Mouse (Mus musculus) gastrocnemius, adult 2 months (tissue): ENCODE results near the gene Traf6. TPM values are rescaled to one million over a fixed set of nuclear protein-coding genes. Genes with fewer than 3 reads are reported as not detected.

ENCODE experiments used
- DNase-seq: peaks from one replicate; pipeline ENCODE4 v3.0.0; 2022
- H3K27ac ChIP-seq: fragments of 200-600 bp; 2 replicates; pipeline ENCODE4 v1.8.1; 2022; ENCODE audit warnings: mild to moderate bottlenecking
- H3K4me3 ChIP-seq: fragments of 200-600 bp; 2 replicates; pipeline ENCODE4 v1.8.1; 2022; ENCODE audit warnings: mild to moderate bottlenecking, moderate library complexity
- CTCF ChIP-seq: fragments of 200-600 bp; IDR thresholded peaks from 2 replicates; pipeline ENCODE4 v1.8.1; 2022; ENCODE audit warnings: antibody characterized with exemption, mild to moderate bottlenecking, moderate library complexity
- intact Hi-C: fragments of 180-260 bp; cut with DNase I; formaldehyde crosslinking; loops from one replicate; pipeline ENCODE4 v1.15.1; 2025
- long read RNA-seq, 2 experiments: library from polyadenylated mRNA; stranded (forward); transcript quantifications; one replicate each; pipeline ENCODE4 v2.0.0; 2021
- total RNA-seq, 2 experiments: library from RNA; stranded (reverse); gene quantifications; 2 replicates each; pipeline ENCODE4 v1.2.3; 2021

The Traf6 gene
- 10 to 100 TPM in 1 of 2 experiments, 1 to 10 TPM in 1; 9.1 to 11.0 TPM for total RNA-seq
- long read RNA-seq, experiment 1, full-length matches to known transcripts, result 8 of 13 reads
- long read RNA-seq, experiment 1, partial matches to known transcripts, result 0 of 13 reads
- long read RNA-seq, experiment 1, other reads (novel, unspliced or antisense), result 5 of 13 reads
- long read RNA-seq, experiment 2, full-length matches to known transcripts, result 6 of 11 reads
- long read RNA-seq, experiment 2, partial matches to known transcripts, result 0 of 11 reads
- long read RNA-seq, experiment 2, other reads (novel, unspliced or antisense), result 5 of 11 reads

DNA sequence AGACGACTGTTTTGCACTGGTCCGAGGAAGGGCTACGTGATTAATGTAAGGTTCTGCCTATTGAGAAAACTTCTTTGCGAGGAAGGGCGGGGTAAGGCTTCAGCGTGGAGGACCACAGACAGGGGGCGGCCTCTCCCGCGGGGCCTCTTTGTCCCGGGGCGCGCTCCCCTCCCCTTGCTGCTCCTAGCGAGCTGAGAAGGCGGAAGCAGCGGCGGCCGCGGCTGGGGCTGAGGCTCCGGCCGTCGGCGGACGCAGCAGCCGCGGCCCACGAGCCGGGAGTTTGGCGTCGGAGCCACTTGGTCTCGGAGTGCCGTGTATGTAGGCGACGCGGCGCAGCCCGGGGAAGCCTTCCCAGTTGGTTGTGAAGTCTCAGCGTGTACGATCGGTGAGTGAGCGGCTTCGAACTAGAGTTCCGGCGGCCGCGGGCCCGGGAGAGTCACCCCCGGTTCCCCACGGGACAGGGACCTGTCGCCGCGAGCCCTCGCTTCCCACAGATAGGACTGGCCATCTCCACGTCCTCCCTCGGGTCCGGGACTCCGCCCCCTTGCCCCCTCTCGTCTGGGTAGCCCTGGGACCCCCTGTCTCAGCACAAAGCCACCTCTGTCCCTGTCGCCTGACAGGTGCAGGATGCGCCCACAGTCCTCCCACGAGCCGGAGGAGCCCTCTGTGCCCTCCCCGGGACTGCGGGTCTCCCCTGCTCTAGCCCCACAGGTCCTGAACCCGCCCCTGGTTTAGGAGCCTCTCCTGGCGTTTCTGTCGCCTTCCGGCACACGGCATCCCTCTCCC is at the start of gene Traf6:
Traf6 (plus strand) TSS at position 194 of the 786 bp plus-strand sequence.
- intact Hi-C loops, result no loop called here
- H3K27ac ChIP-seq, result peak within 1 kb of the TSS; percentile 82
- DNase-seq, result peak; percentile 93
- H3K4me3 ChIP-seq, result peak within 1 kb of the TSS; percentile 99
- TF ChIP-seq CTCF, result peak; percentile 91

DNA sequence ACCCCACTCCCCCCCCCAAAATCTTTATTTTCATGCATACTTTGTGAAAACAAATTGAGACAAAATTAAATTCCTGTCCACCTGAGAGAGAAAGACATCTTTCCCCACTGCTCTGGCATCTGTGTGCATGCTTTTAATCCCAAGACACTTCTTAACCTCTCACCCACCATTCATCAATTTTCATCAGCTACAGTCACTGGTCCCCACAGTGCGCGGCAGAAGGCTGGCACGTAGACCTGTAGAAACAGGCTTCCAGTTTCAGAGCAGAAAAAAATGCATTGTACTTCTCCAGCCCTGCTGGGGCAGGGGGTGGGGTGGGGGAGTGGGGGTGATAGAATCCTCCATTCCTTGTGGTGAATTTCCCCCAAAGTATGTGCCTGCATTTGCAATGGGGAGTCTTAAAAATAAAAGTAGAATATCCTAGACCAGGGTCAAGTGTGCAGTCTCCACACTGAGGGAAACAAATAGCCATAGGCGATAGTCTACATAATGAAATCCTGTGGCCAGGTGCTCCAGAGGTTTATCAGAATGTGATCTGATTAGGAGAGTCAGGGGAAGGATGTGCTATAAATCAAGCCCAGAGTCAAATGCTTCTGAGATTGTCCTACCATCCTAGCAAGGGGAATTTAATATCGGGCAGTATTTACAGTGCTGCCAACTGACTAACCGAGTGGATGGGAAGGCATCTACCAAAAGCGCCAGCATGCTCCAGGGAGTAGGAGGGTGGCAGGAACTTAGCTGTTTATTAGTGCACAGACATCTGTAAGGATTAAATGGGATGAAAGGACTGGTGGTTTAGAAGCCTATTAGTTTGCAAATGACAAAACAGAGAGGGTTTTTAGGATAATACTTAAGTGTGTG is 39.0 kb upstream of the Traf6 start:
- Histone ChIP-seq H3K27ac (no peak overlapping the region), H3K4me3 (no peak overlapping the region)
- no peak for TF ChIP-seq CTCF
- intact Hi-C loops, result no loop called here
- no peak for DNase-seq

DNA sequence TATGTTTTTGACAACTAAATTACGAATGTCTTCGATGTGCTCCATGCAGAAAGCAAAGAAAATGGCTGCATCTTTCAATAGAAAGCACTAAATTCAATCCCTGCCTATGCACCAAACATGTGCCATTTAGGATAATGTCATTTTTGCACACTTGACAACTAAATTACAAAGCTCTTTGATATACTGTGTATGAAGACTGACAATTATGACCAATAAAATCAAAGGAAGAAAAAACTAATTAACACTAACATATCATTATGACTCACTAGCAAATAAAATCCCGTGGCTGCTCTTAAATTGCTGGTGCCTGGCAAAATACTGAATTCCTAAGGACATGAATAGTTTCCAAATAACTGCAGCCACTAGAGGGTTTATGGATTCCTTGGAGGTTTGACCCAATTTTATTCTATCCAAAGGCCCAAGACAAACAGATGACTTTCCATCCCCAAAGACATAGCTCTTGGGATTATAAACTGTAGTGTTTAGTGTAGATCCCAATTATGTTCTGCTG is 38.3 kb upstream of the Traf6 start:
- H3K27ac ChIP-seq, result no peak overlapping the region

DNA sequence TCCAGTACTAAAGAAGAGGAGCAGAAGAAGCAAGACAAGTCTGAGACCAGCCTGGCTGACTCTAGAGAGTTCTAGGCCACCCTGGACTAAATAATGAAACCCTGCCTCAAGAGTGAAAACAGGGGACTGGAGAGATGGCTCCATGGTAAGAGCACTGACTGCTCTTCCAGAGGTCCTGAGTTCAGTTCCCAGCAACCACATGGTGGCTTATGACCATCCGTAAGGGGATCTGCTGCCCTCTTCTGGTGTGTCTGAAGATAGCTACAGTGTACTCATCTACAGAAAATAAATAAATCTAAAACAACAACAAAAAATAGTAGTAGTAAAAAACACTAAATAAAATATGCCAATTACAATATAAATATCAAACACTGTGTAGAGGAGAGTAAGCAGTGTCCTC is 32.4 kb upstream of the Traf6 start:
- intact Hi-C loops, result no loop called here
- TF ChIP-seq CTCF, result no peak
- Histone ChIP-seq H3K4me3 (no peak overlapping the region), H3K27ac (no peak overlapping the region)
- DNase-seq, result no peak

More for the DNA sequence above, 38.3 kb upstream of the Traf6 start:
- no peak overlapping the region for H3K4me3 ChIP-seq
- TF ChIP-seq CTCF, result no peak
- DNase-seq, result no peak
- intact Hi-C loops, result no loop called here

DNA sequence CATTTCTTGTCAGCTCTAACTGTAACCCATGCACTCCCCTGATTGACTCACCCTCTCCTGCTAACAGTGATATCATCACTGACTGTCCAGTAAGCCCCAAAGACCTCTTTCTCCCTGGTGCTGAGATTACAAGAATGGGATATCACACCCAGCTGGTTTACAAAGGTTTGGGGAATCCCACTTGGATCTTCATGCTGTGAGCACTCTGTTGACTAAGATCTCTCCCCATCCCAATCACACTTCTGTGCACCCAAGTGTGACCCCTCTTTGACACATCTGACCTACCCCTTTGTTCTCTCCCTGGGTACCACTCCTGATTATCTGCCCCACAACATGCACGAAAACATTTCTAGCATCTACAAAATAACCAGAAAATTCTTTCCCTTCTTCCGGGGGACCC is 29.9 kb upstream of the Traf6 start:
- TF ChIP-seq CTCF, result no peak
- intact Hi-C loops, result no loop called here
- no peak overlapping the region for H3K4me3 ChIP-seq
- DNase-seq, result no peak
- no peak overlapping the region for H3K27ac ChIP-seq

DNA sequence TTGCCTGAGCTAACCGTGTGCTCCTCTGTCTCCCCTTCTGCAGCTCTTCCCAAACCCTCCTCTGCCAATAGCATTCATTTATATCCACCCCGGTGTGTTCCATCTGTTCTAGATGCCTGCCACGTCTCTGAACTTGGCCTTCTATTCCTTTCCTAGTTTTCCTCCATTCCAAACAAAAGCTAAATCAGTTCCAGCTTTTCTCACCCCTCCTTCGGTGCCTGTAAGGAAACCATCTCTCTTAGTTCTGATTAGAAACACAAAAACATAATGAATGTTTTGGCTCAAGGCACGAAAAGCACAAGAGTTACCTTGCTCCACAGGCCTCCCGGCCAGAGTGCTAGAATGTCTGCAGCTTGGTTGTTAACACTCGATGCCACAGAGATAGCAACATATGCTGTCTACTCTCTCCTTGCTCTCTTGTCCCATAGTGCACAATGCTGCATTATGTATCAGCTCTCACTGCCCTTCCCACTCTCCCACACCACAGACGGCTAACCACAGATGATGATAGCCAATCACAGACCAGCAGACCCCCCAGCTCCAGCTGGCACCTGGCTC is 29.0 kb upstream of the Traf6 start, which contains the start of the genes Rag1 and B230118H07Rik:
Rag1 (minus strand) TSS at position 388 of the 558 bp plus-strand sequence.
B230118H07Rik (minus strand) TSS at position 419 of the 558 bp plus-strand sequence.
- Histone ChIP-seq H3K27ac (no peak within 1 kb of the TSS), H3K4me3 (no peak within 1 kb of the TSS)
- intact Hi-C loops, result no loop called here
- DNase-seq, result no peak
- TF ChIP-seq CTCF, result no peak

DNA sequence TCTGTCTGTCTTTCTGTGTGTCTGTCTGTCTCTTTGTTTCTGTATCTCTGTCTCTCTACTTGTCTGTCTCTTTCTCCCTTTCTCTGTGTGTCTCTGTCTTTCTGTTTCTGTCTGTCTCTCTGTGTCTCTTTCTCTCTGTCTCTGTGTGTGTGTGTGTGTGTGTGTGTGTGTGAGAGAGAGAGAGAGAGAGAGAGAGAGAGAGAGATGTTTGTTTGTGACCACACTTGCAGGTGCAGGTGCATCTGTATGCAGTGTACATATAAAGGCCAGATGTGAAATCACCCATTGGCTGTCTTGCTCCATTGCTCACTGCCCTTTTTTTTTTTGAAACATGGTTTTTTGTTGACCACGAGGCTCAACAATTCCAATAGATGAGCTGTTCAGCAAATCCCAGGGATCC is 27.8 kb upstream of the Traf6 start:
- intact Hi-C loops, result no loop called here
- DNase-seq, result no peak
- no peak for TF ChIP-seq CTCF
- Histone ChIP-seq H3K4me3 (no peak overlapping the region), H3K27ac (no peak overlapping the region)

DNA sequence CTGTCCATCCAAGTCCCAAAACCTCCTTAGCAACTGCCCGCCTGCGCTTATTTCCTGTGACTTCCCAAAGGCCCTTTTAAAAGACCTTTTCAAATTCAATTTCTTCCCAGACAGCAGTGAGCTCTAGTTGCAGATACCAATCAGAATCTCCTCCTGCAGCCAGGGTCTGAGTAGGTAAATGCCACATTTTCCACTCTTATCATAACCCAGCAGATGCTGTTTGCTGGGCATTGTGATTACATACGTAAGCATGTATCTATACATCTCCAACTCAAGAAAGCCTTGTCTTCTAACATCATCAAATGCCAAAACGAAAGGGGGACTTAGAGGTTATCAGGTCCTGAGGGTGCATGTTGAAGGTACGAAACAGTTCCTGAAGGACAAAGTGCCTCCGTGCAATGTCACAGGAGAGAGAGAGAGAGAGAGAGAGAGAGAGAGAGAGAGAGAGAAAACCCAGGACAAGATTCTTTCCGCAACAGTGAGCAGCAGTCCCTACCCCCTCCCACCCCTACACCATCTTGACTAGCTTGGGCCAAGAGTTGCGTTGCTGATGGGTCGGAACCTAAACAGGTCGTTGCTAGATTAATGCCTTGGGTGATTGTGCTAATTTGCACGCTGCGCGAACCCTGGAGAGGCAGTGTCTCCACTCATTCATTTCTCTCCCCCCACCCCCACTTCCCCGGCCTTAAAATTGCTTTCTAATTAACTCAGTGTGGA is 25.9 kb upstream of the Traf6 start:
- DNase-seq, result no peak
- no peak overlapping the region for H3K27ac ChIP-seq
- TF ChIP-seq CTCF, result no peak
- intact Hi-C loops, result no loop called here
- peak overlapping the region; percentile 64 for H3K4me3 ChIP-seq

DNA sequence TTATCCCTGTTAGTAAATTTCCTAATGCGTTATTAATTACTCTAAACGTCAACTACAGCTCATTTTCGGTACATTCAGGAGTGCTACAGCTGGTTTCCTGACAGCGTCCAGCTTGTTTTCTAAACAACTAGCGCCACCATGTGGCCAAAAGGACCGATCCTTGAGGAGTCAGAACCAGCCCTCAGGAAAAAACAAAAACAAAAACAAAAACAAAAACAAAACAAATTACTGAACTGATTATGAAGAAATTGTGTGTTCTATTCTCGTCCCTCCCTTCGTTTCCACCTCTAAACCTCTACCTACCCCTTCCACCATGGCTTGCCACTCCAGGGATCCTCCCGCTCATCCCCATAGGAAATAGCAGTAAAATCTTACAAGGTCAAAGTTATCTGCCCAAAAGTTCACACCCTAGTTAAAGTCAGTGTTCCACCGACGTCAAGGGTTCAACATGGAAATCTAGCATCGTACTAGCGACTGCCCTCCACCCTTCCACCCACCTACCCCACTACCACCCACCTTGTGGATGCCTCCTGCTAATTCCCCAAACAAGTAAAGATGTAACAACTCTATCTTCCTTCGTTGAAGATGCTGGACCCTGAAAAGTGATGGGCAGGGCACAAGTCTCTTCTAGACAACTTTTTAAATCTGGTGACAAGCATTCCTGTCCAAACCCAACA is 25.2 kb upstream of the Traf6 start:
- peak; percentile 78 for DNase-seq
- Histone ChIP-seq H3K4me3 (peak overlapping the region; percentile 64), H3K27ac (no peak overlapping the region)
- TF ChIP-seq CTCF, result peak; percentile 79
- intact Hi-C loops, result loop anchor here (1.0 kb wide), 1 partner anchor 181 kb away; no protein-coding TSS in a partner anchor

DNA sequence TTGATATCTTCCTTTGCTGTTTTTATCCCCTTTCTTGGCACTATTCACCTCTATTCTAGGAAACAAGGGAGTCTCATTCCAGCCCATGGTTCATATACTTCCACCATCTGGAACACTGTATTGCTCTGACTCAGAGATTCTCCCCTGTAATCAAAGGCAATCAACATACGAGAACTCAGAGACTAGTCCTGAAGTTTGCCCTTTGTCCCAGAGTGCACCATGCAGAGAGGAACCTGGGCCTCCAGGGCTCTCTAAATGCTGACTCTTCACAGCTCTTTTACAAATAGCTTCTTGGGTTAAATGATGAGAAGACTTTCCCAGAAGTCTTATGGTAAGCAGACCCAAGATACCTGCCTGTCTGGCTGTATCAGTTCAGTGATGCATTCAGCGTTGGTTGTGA is 17.7 kb upstream of the Traf6 start:
- H3K27ac ChIP-seq, result no peak overlapping the region
- no peak for DNase-seq
- no peak for TF ChIP-seq CTCF
- intact Hi-C loops, result no loop called here
- H3K4me3 ChIP-seq, result no peak overlapping the region
